Mouse (Mus musculus): Measurements from ENCODE around the gene Crot. TPM values are rescaled to one million over a fixed set of nuclear protein-coding genes. Genes with fewer than 3 reads are reported as not detected.

Crot gene
- total RNA-seq, 2 experiments from 2014 or later, result 18.4 to 24.8 TPM

- ATAC-seq (replicated peaks; ENCODE audit: low FRiP score, low TSS enrichment, poor library complexity, severe bottlenecking), result 0 out of 2 replicates have a peak, but pooled peaks have one; percentile 34
Measured at GRCm38 (mm10) chr5:8916400-8916799, 80.7 kb downstream of the Crot start.

Other genes with a start within 250 kb of the Crot start
- 3.5 and 5.2 TPM in 2 replicates for gene Abcb1b, start 199.2 kb downstream of the Crot start, total RNA-seq (2014; fragmentation: Nextera tagmentation)
- 1.1 and 11.7 TPM in 2 replicates for gene Abcb1b, start 199.2 kb downstream of the Crot start, total RNA-seq (2017)
- 185 and 189 TPM in 2 replicates for gene Abcb4, start 103.6 kb downstream of the Crot start, total RNA-seq (2014; fragmentation: Nextera tagmentation)
- gene Abcb4, start 103.6 kb downstream of the Crot start, total RNA-seq (2017), result 259 and 303 TPM in 2 replicates
- 4.3 and 6.9 TPM in 2 replicates for gene Tmem243, start 103.3 kb upstream of the Crot start, total RNA-seq (2014; fragmentation: Nextera tagmentation)
- 2.2 and 11.5 TPM in 2 replicates for gene Tmem243, start 103.3 kb upstream of the Crot start, total RNA-seq (2017)
- gene Dmtf1, start 164.5 kb upstream of the Crot start, total RNA-seq (2014; fragmentation: Nextera tagmentation), result 31.1 and 34.8 TPM in 2 replicates
- gene Dmtf1, start 164.5 kb upstream of the Crot start, total RNA-seq (2017), result 32.1 and 50.1 TPM in 2 replicates